Mouse (Mus musculus): ENCODE results near the gene Ywhag. TPM values are rescaled to one million over a fixed set of nuclear protein-coding genes. Genes with fewer than 3 reads are reported as not detected.

The Ywhag gene
- polyA plus RNA-seq, 1 experiment = 56.5 TPM

DNA sequence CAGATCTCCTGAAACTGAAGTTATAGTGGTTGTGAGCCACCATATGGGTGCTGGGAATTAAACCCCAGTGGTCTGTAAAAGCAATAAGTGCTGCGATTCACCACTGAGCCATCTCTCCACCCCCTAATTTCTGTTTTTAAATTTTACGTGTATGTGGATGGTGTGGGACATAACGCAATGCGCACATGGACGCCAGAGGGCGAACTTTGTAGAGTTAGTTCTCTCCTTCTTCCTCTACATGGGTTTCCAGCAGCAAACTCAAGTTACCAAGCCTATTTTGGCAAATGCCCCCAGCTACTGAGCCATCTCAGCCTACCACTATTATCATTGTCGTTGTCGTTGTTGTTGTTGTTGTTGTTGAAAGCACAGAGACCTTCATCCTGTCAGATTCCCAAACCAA is 57.2 kb downstream of the Ywhag start:
- 8% methylated on average over 8 of the region's 8 CpGs for WGBS
- no peak overlapping the region for H3K27ac ChIP-seq (ENCODE audit: control insufficient read depth, insufficient read depth, low read length)
- TF ChIP-seq POLR2A (IDR thresholded peaks at IDR 0.05; ENCODE audit: control insufficient read depth, extremely low read depth, insufficient read depth, low read length, poor library complexity) (no peak), CTCF (IDR thresholded peaks at IDR 0.05; ENCODE audit: borderline replicate concordance, control insufficient read depth, extremely low read depth, insufficient read depth, low read length, poor library complexity) (no peak)
- DNase-seq = peak; percentile 50
- H3K27me3 ChIP-seq (ENCODE audit: control insufficient read depth, insufficient read depth, low read length) = no peaks in the 10 kb centered on the region
- no peak overlapping the region for H3K4me3 ChIP-seq (ENCODE audit: control insufficient read depth, insufficient read depth, low read length)
- H3K4me1 ChIP-seq (replicated peaks; ENCODE audit: control insufficient read depth, insufficient read depth, low read length) = peaks cover 3% of the 10 kb centered on the region; the same call in 1 of the 2 replicates
- no peaks in the 10 kb centered on the region for H3K36me3 ChIP-seq (ENCODE audit: control insufficient read depth, insufficient read depth, low read length)

- no peak for DNase-seq
- Histone ChIP-seq H3K27me3 (ENCODE audit: control insufficient read depth, insufficient read depth, low read length) (peaks cover 3% of the 10 kb centered on the region), H3K36me3 (ENCODE audit: control insufficient read depth, insufficient read depth, low read length) (no peaks in the 10 kb centered on the region), H3K4me1 (replicated peaks; ENCODE audit: control insufficient read depth, insufficient read depth, low read length) (peaks cover 3% of the 10 kb centered on the region; the same call in 1 of the 2 replicates), H3K4me3 (ENCODE audit: control insufficient read depth, insufficient read depth, low read length) (no peak overlapping the region), H3K27ac (ENCODE audit: control insufficient read depth, insufficient read depth, low read length) (no peak overlapping the region)
- TF ChIP-seq CTCF (IDR thresholded peaks at IDR 0.05; ENCODE audit: borderline replicate concordance, control insufficient read depth, extremely low read depth, insufficient read depth, low read length, poor library complexity) = no peak
- TF ChIP-seq POLR2A (IDR thresholded peaks at IDR 0.05; ENCODE audit: control insufficient read depth, extremely low read depth, insufficient read depth, low read length, poor library complexity) = no peak
- WGBS = 56% methylated on average over 9 of the region's 9 CpGs
These were observed 60.7 kb downstream of the Ywhag start for GRCm38 (mm10) chr5:135873753-135874152.

GRCm38 (mm10) chr5:135872996-135873395 is 61.4 kb downstream of the Ywhag start:
- DNase-seq = no peak
- no peak for TF ChIP-seq CTCF (IDR thresholded peaks at IDR 0.05; ENCODE audit: borderline replicate concordance, control insufficient read depth, extremely low read depth, insufficient read depth, low read length, poor library complexity)
- no peak for TF ChIP-seq POLR2A (IDR thresholded peaks at IDR 0.05; ENCODE audit: control insufficient read depth, extremely low read depth, insufficient read depth, low read length, poor library complexity)
- 14% methylated on average over 16 of the region's 16 CpGs for WGBS
- peaks cover 2% of the 10 kb centered on the region for H3K4me1 ChIP-seq (replicated peaks; ENCODE audit: control insufficient read depth, insufficient read depth, low read length)
- no peak overlapping the region for H3K4me3 ChIP-seq (ENCODE audit: control insufficient read depth, insufficient read depth, low read length)
- peaks cover 10% of the 10 kb centered on the region for H3K27me3 ChIP-seq (ENCODE audit: control insufficient read depth, insufficient read depth, low read length)
- no peaks in the 10 kb centered on the region for H3K36me3 ChIP-seq (ENCODE audit: control insufficient read depth, insufficient read depth, low read length)
- H3K27ac ChIP-seq (ENCODE audit: control insufficient read depth, insufficient read depth, low read length) = no peak overlapping the region

DNA sequence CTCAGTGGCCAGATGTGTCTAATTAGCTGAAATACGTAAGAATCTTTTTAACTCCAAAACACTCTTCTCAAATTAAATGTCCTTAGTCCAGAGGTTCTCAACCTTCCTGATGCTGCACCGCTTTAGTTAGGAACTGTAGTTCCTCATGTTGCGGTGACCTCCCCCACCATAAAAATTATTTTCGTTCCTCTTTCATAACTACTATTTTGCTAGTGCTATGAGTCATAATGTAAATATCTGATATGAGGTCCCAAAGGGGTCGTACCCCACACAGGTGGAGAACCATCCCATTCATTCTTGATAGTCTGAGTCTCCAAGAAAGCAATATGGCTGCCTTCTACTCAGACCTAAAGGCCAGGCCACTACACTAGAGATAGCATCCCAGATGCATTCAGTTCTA is 63.9 kb downstream of the Ywhag start:
- no peak for TF ChIP-seq POLR2A (IDR thresholded peaks at IDR 0.05; ENCODE audit: control insufficient read depth, extremely low read depth, insufficient read depth, low read length, poor library complexity)
- TF ChIP-seq CTCF (IDR thresholded peaks at IDR 0.05; ENCODE audit: borderline replicate concordance, control insufficient read depth, extremely low read depth, insufficient read depth, low read length, poor library complexity) = no peak
- 46% methylated on average over 5 of the region's 5 CpGs for WGBS
- Histone ChIP-seq H3K4me3 (ENCODE audit: control insufficient read depth, insufficient read depth, low read length) (no peak overlapping the region), H3K36me3 (ENCODE audit: control insufficient read depth, insufficient read depth, low read length) (no peaks in the 10 kb centered on the region), H3K4me1 (replicated peaks; ENCODE audit: control insufficient read depth, insufficient read depth, low read length) (no peaks in the 10 kb centered on the region; the same call in 1 of the 2 replicates), H3K27me3 (ENCODE audit: control insufficient read depth, insufficient read depth, low read length) (peaks cover 16% of the 10 kb centered on the region), H3K27ac (ENCODE audit: control insufficient read depth, insufficient read depth, low read length) (no peak overlapping the region)
- DNase-seq = no peak

DNA sequence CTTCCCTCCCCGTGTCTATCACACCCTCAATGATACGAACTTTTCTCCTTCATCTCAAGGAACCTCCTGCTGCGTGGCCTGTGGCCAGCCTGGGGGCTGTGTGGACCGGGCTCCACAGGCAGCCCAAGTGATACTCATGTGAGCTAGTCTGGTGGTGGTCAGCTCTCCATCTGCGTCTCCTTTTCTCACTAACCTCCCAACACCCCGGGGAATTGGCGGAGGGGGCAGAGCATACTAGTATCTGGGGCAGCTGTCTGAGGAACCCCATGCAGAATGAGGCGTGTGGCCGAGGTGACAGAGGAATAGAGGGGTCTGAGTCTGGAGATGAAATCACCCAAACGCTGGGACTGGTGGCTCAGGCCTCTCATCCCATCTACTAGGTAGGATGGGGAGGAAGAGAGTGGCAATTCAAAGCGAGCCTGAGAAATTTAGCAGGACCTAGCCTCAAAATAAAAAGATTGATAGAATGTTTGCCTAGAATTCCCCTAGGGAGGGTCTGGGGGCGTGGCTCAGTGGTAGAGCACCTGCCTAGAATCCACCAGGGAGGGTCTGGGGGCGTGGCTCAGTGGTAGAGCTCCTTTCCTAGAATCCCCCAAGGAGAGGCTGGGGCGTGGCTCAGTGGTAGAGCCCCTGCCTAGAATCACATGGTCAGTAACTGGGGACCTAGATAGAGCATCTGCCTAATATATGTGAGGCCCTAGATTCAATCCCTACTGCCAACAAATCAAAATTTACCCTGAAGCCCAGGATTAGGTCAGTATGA is 64.6 kb downstream of the Ywhag start:
- no peaks in the 10 kb centered on the region; the same call in 1 of the 2 replicates for H3K4me1 ChIP-seq (replicated peaks; ENCODE audit: control insufficient read depth, insufficient read depth, low read length)
- DNase-seq = no peak
- H3K27ac ChIP-seq (ENCODE audit: control insufficient read depth, insufficient read depth, low read length) = no peak overlapping the region
- H3K27me3 ChIP-seq (ENCODE audit: control insufficient read depth, insufficient read depth, low read length) = peaks cover 16% of the 10 kb centered on the region
- TF ChIP-seq CTCF (IDR thresholded peaks at IDR 0.05; ENCODE audit: borderline replicate concordance, control insufficient read depth, extremely low read depth, insufficient read depth, low read length, poor library complexity) = no peak
- no peak for TF ChIP-seq POLR2A (IDR thresholded peaks at IDR 0.05; ENCODE audit: control insufficient read depth, extremely low read depth, insufficient read depth, low read length, poor library complexity)
- no peaks in the 10 kb centered on the region for H3K36me3 ChIP-seq (ENCODE audit: control insufficient read depth, insufficient read depth, low read length)
- H3K4me3 ChIP-seq (ENCODE audit: control insufficient read depth, insufficient read depth, low read length) = no peak overlapping the region
- WGBS = 75% methylated on average over 14 of the region's 14 CpGs

DNA sequence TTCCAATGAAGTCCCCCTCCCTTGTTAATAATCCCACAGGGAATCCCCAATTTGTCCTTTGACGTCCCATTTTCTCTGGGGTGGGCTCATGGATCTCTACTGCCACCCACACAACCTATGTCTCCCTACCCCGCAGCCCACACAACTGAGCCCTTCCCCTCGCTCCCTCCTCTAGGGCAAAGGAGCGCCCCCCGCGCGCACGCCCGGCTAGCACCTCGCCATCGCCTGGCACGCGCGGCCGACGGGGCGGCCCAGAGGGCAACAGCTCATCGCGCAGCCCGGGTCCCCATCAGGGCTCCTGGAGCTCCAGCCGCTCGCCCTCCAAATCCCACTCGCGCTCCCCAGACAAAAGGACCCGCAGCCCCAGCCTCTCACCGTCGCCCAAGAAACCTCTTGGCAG is 65.8 kb downstream of the Ywhag start:
- DNase-seq = no peak
- 20% methylated on average over 27 of the region's 27 CpGs for WGBS
- peaks cover 16% of the 10 kb centered on the region for H3K27me3 ChIP-seq (ENCODE audit: control insufficient read depth, insufficient read depth, low read length)
- no peaks in the 10 kb centered on the region; the same call in 1 of the 2 replicates for H3K4me1 ChIP-seq (replicated peaks; ENCODE audit: control insufficient read depth, insufficient read depth, low read length)
- H3K36me3 ChIP-seq (ENCODE audit: control insufficient read depth, insufficient read depth, low read length) = no peaks in the 10 kb centered on the region
- no peak for TF ChIP-seq CTCF (IDR thresholded peaks at IDR 0.05; ENCODE audit: borderline replicate concordance, control insufficient read depth, extremely low read depth, insufficient read depth, low read length, poor library complexity)
- no peak for TF ChIP-seq POLR2A (IDR thresholded peaks at IDR 0.05; ENCODE audit: control insufficient read depth, extremely low read depth, insufficient read depth, low read length, poor library complexity)
- H3K27ac ChIP-seq (ENCODE audit: control insufficient read depth, insufficient read depth, low read length) = no peak overlapping the region
- H3K4me3 ChIP-seq (ENCODE audit: control insufficient read depth, insufficient read depth, low read length) = no peak overlapping the region
